Mouse (Mus musculus) brown adipose tissue, adult 24 weeks (tissue): ENCODE results near the gene Scd1. TPM values are rescaled to one million over a fixed set of nuclear protein-coding genes. Genes with fewer than 3 reads are reported as not detected.

Experiments used
- H3K27ac ChIP-seq: fragments of 200-500 bp; replicated peaks from 2 replicates; pipeline ENCODE4 v1.5.1; 2012; ENCODE audit warnings: low read depth, mild to moderate bottlenecking, low read length
- H3K4me1 ChIP-seq: fragments of 200-500 bp; 2 replicates; pipeline ENCODE4 v1.6.1; 2012; ENCODE audit warnings: low read length, mixed read lengths; ENCODE audit not compliant: control insufficient read depth, insufficient read depth, insufficient read length
- H3K4me3 ChIP-seq: fragments of 200-500 bp; 2 replicates; pipeline ENCODE4 v1.5.1; 2012; ENCODE audit warnings: low read depth, mild to moderate bottlenecking, low read length, moderate library complexity; ENCODE audit not compliant: insufficient read depth
- polyA plus RNA-seq: library from polyadenylated mRNA; stranded (reverse); fragments of >200 nt; gene quantifications from 2 replicates; pipeline ENCODE4 v1.2.4, GENCODE M21; 2012; ENCODE audit not compliant: missing spikeins, insufficient read depth, insufficient read length

Gene Scd1
- polyA plus RNA-seq, 1 experiment, result 38,636 TPM

GRCm38 (mm10) chr19:44364029-44364428 is 43.6 kb downstream of the Scd1 start:
- Histone ChIP-seq H3K4me1 (no peaks in the 10 kb centered on the region), H3K27ac (no peak overlapping the region), H3K4me3 (no peak overlapping the region)

GRCm38 (mm10) chr19:44363529-44363928 is 44.1 kb downstream of the Scd1 start:
- H3K4me3 ChIP-seq, result no peak overlapping the region
- no peak overlapping the region for H3K27ac ChIP-seq
- H3K4me1 ChIP-seq, result no peaks in the 10 kb centered on the region

GRCm38 (mm10) chr19:44358700-44359099 is 49.0 kb downstream of the Scd1 start:
- no peak overlapping the region for H3K4me3 ChIP-seq
- no peak overlapping the region for H3K27ac ChIP-seq
- H3K4me1 ChIP-seq, result no peaks in the 10 kb centered on the region

GRCm38 (mm10) chr19:44351756-44352155 is 55.9 kb downstream of the Scd1 start:
- no peak overlapping the region for H3K27ac ChIP-seq
- H3K4me1 ChIP-seq, result no peaks in the 10 kb centered on the region
- H3K4me3 ChIP-seq, result no peak overlapping the region

- no peak overlapping the region for H3K4me3 ChIP-seq
- no peaks in the 10 kb centered on the region for H3K4me1 ChIP-seq
- no peak overlapping the region for H3K27ac ChIP-seq
Observed at GRCm38 (mm10) chr19:44349689-44350088, 58.0 kb downstream of the Scd1 start.

Other genes starting within 250 kb of the Scd1 start
- gene Pkd2l1, start 215.4 kb downstream of the Scd1 start, polyA plus RNA-seq, result not detected in 2 replicates
- 2.2 and 6.0 TPM in 2 replicates for gene Scd3, start 204.6 kb downstream of the Scd1 start, polyA plus RNA-seq
- gene Scd2, start 114.2 kb downstream of the Scd1 start, polyA plus RNA-seq, result 247 and 253 TPM in 2 replicates
- gene Scd4, start 74.8 kb downstream of the Scd1 start, polyA plus RNA-seq, result 0.96 and 2.5 TPM in 2 replicates
- gene Wnt8b, start 85.6 kb upstream of the Scd1 start, polyA plus RNA-seq, result not detected in 2 replicates
- 4.6 and 5.7 TPM in 2 replicates for gene Sec31b, start 138.0 kb upstream of the Scd1 start, polyA plus RNA-seq
- gene Gm20538, start 145.0 kb upstream of the Scd1 start, polyA plus RNA-seq, result not detected in 2 replicates
- gene Ndufb8, start 147.6 kb upstream of the Scd1 start, polyA plus RNA-seq, result 2,301 and 2,740 TPM in 2 replicates
- gene Hif1an, start 155.0 kb upstream of the Scd1 start, polyA plus RNA-seq, result 9.3 and 11.1 TPM in 2 replicates